36 mouse cellular contexts compared by ENCODE assay signal in genomic region chr8:103425967-103426366, GRCm38 (mm10).
"Had no signal": no experiment of that assay in that cellular context is flagged by ENCODE, and none has a peak within 500 bp of the region (broad histone marks: within the 10 kb centered on the region; RNA-seq: fewer than 3 reads in every experiment).

No protein-coding gene starts in this region.

- H3K4me3 ChIP-seq: heart, adult 2 months; heart, embryonic 10.5 days; heart, embryonic 12.5 days; heart, embryonic 13.5 days; heart, embryonic 15.5 days; hindbrain, embryonic 10.5 days; hindbrain, embryonic 12.5 days; hindbrain, embryonic 13.5 days; hindbrain, embryonic 15.5 days; intestine, embryonic 15.5 days; kidney, embryonic 15.5 days; layer of hippocampus, adult 2 months had no signal

- H3K36me3 ChIP-seq: heart, embryonic 10.5 days; heart, embryonic 12.5 days; heart, embryonic 13.5 days; heart, embryonic 15.5 days; hindbrain, embryonic 10.5 days; hindbrain, embryonic 12.5 days; hindbrain, embryonic 13.5 days; hindbrain, embryonic 15.5 days; intestine, embryonic 15.5 days; kidney, embryonic 15.5 days had no signal

- H3K27ac ChIP-seq: heart, adult 2 months; heart, embryonic 10.5 days; heart, embryonic 13.5 days; heart, embryonic 15.5 days; hindbrain, embryonic 10.5 days; hindbrain, embryonic 12.5 days; hindbrain, embryonic 13.5 days; hindbrain, embryonic 14.5 days; hindbrain, embryonic 15.5 days; hindbrain, postnatal 0 days; intestine, embryonic 15.5 days; kidney, embryonic 15.5 days; kidney, postnatal 0 days; layer of hippocampus, adult 2 months had no signal

- H3K27me3 ChIP-seq: heart, embryonic 12.5 days; heart, embryonic 13.5 days; heart, embryonic 15.5 days; hindbrain, embryonic 12.5 days; hindbrain, embryonic 13.5 days; hindbrain, embryonic 15.5 days; intestine, embryonic 15.5 days; kidney, embryonic 15.5 days had no signal

- H3K9ac ChIP-seq: heart, embryonic 12.5 days; heart, embryonic 13.5 days; heart, embryonic 15.5 days; hindbrain, embryonic 12.5 days; hindbrain, embryonic 13.5 days; hindbrain, embryonic 14.5 days; hindbrain, embryonic 15.5 days; intestine, embryonic 15.5 days; kidney, embryonic 15.5 days had no signal

- H3K4me2 ChIP-seq: heart, embryonic 11.5 days; heart, embryonic 12.5 days; heart, embryonic 13.5 days; heart, embryonic 15.5 days; hindbrain, embryonic 12.5 days; hindbrain, embryonic 13.5 days; hindbrain, embryonic 14.5 days; hindbrain, embryonic 15.5 days; intestine, embryonic 15.5 days; kidney, embryonic 15.5 days had no signal

- DNase-seq: heart, adult 18-20 months; heart, adult 2 months; heart, postnatal 10 days; heart, postnatal 14 days; heart, postnatal 36 days; heart, postnatal 4 days; kidney, adult 11 months; kidney, adult 18-20 months; kidney, adult 2 months; kidney, adult 8-10 months; kidney, adult 9 months; kidney, postnatal 10 days; kidney, postnatal 14 days; kidney, postnatal 25 days; kidney, postnatal 36 days; kidney, postnatal 4 days; layer of hippocampus, adult 9-11 months had no signal

- H3K4me1 ChIP-seq: hindbrain, embryonic 10.5 days; hindbrain, embryonic 12.5 days; hindbrain, embryonic 13.5 days; hindbrain, embryonic 15.5 days; intestine, embryonic 15.5 days; kidney, embryonic 15.5 days had no signal

- ATAC-seq: hindbrain, embryonic 16.5 days; hindbrain, postnatal 0 days; inflammation-experienced regulatory T-cells, adult 6 months; intestine, embryonic 15.5 days; intestine, embryonic 16.5 days; intestine, postnatal 0 days had no signal

- H3K9me3 ChIP-seq: heart, embryonic 10.5 days; heart, embryonic 12.5 days; heart, embryonic 13.5 days; heart, embryonic 15.5 days; hindbrain, embryonic 10.5 days; hindbrain, embryonic 12.5 days; hindbrain, embryonic 13.5 days; hindbrain, embryonic 15.5 days; intestine, embryonic 15.5 days; kidney, embryonic 15.5 days had no signal
